Mouse (Mus musculus) cerebellum, adult 18-20 months (tissue): Measurements from ENCODE around the gene Hoxa3.

ENCODE experiments used
- DNase-seq, 2 experiments: peaks; one replicate each; pipeline ENCODE4 v3.0.0; 2021

The Hoxa3 gene

DNA sequence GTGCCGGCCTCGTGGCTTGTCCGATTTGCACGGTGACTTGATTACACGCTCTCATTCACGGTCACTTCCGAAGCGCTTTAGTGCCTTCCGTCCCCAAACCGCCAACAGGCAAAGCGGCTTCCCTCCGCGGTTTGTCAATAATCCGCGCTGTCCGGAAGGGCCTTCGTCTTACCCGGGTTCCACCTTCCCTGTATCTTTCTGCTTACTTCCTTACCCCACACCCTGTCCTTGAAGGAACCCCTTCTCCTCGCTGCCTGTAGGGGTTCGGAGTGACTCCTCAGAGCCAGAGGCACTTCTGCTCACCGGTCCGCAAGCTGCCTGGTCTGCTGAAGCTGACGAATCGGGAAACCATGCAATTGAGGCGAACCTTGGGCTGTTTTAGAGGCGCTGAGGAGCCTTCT is 33.3 kb upstream of the Hoxa3 start:
- DNase-seq, result no peak

DNA sequence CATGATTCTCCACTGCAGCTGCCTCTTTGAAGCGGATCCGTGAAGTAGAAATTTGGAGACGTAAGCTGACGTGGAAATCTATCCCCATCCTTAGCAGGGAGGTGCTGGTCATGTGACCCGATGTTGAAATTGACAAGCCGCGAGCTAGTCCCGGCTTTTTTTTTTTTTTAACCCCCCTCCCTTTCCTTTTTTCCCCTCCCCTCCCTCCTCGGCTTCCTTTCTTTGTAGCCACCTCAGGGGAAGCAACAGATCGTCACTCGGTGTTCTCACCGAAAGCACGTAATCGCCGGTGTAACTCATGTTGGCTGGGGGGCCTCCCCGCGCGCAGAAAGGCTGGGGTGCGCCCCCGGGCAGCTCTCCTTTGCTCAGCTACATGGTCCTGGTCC is 32.6 kb upstream of the Hoxa3 start, which contains the start of gene Hoxa11:
TSS of gene Hoxa11 (minus strand) at position 54 of the 386 bp plus-strand sequence.
- no peak for DNase-seq

DNA sequence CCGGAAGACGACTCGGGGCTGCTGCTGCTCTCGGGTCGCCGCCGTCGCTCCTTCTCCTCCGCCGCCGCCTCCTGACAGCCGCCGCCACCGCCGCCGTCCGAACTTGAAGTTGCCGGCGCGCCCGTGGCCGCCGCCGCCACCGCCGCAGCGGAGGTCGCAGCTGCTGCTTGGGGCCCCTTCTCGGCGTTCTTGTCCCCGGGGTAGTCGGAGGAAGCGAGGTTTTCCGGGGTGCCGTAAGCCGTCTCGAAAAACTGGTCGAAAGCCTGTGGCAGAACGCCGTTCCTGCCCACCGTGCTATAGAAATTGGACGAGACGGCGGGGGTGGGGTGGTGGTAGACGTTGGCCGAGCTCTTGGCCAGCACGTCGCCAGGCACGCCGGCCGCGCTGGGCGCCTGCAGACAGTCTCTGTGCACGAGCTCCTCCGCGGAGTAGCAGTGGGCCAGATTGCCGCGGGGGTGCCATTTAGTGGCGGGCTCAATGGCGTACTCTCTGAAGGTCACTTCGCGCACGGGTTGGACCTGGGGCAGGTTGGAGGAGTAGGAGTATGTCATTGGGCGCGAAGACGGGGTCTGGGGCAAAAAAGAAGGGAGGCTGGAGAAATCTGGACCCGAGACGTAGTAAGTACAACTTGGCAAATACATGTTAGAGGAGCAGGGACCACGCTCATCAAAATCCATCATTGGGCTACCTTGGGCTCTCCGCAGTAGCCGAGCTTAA is 32.1 kb upstream of the Hoxa3 start:
- no peak for DNase-seq

DNA sequence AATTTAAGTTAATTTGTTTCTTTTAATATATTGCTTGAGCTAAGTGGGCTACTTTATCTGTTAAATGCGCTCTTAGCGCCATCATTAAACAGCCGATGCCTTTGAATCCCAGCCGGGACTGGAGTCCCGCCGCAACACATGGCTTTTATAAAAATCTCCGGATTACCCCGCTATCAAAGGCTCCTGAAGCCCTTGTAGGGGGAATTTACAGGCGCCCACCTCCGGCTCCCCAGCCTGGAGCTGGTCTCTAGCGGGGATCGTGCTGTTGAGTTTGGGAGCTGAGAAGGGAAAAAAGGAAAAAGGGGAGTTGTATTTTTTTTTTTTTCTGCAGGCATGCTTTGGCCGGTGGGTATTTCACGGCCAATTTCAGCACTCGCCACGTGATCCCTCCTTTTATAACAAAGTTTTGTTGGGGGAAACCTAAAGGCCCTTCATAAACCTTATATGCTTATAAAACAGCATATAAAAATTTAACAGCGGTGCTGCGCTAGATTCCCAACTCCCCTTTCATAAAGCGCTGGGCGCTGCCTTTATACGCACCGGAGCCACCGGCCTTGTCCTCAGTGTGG is 31.4 kb upstream of the Hoxa3 start:
- no peak for DNase-seq

DNA sequence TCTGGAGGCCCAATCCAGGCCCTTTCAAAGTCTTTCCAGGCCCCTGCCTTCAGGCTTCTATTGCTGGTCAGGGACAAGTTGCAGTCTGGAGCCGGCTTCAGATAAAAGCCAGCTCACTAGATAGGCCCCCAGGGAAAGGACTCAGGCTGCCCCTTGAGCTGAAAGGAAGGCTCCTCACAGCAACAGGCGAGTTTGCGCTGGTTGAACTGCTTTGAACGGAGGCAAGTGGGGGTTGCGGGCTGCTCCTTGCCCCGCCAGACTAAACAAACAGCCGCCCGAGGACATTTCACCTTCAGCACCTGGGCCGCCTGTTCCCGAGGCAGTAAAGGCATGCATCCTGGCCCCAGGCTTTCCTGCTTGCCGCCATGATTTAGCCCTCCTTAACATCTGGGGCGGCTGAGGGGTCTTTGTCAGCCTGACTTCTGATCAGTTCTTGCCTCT is 30.6 kb upstream of the Hoxa3 start:
- no peak for DNase-seq

- DNase-seq, result no peak
Observed at GRCm38 (mm10) chr6:52242801-52243332, 29.7 kb upstream of the Hoxa3 start.

- no peak for DNase-seq
Observed at GRCm38 (mm10) chr6:52241001-52241621, 28.0 kb upstream of the Hoxa3 start.

- DNase-seq, result peak in 1 of 2 experiments; percentile 21
Observed at GRCm38 (mm10) chr6:52240389-52241000, 27.4 kb upstream of the Hoxa3 start, which contains the start of gene Hoxa10. Gene Hoxa10, minus strand, starts transcription at chr6:52240854.

GRCm38 (mm10) chr6:52239625-52240388 is 26.7 kb upstream of the Hoxa3 start:
- no peak for DNase-seq

- DNase-seq, result no peak
Observed at GRCm38 (mm10) chr6:52238976-52239375, 25.8 kb upstream of the Hoxa3 start.

DNA sequence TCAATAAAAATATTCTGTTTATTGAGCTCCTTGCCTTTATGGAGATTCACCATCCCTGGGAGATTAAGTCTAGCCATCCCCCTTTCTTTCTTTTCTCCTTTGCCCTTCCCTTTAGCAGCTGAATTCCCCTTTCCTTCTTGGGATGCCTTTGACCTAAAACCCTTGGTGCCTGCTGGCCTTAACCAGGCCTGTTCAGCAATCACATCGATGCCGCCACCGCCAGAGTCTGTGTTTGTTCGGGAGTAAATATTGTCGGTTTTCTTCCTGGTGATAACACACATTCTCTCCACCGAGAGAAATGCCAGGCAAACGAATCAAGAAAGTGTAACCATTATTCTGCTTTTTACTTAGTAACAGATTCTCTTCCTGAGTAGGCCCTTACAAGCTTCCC is 25.0 kb upstream of the Hoxa3 start:
- DNase-seq, result no peak

DNA sequence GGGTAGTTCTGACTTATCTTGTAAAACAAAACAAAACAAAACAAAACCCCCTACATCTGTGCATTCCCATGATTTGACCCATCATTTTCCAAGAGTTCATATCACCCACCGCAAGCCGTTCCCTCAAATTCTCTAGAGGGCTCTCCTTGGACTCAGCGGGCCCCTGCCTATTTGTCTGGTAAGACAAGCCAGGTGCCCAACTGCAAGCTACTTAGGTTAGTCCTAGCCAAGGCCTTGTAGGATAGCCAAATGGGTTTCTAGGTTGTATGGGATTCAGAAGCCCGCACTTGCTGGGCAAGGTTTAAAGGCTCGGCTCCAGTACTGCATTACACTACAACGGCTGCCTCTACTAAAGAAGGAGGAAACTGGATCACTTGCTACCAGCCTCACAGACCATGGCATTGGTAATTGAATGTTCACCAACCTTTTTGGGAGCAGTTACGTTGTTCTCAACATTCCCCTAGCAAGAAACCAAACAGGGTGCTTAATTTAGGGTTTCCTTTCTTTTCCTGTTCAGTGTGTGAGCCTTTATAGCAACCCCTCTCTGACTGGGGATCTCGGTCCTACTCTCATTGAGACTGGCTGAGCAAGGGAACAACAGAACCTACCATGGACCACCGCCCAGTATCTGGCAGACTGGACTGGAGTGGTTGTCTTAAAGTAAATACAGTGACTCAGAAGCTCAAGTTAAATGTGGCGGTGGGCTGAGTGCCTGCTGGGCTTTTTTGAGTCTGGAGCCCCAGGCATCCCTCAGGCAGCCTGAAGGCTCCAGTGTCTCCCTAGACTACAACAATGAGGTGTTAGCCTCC is 24.4 kb upstream of the Hoxa3 start:
- no peak for DNase-seq

DNA sequence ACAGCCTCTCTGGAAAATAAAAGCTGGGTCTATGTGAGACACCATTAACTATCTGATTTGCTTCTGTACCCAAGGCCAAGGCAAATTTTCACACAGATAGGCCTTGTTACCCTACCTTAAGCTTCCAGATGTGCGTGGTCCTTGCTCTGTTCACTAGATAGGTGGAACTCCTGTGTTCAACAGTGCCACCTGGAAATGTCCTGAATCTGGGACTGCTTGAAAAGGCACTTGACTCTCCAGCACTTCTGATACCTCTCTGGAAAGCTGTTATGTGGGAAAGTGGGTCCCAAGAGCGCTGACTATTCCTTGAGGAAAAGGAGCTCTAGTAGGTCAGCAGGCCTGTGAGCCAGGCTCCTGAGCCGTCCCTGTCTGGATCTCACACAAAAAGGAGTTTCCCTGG is 23.7 kb upstream of the Hoxa3 start:
- DNase-seq, result no peak

DNA sequence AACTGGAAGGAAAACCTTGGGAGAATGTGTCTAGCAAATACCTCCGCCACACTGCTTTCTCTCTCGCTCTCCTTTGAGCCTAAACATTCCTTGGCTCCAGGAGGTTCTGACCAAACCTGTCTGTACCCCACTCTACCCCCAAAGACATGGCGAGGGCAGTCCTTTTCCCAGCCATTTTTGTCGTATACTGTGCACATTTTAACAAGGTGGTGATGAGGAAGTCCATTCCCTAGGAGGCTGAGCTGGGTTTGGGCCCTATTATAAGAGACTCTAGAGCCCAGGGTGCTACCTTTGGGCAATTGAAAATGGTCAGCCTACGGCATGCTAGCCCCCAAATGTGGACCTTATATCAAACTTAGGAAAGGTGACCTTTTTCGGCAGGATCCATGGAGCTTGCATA is 22.7 kb upstream of the Hoxa3 start:
- DNase-seq, result no peak

DNA sequence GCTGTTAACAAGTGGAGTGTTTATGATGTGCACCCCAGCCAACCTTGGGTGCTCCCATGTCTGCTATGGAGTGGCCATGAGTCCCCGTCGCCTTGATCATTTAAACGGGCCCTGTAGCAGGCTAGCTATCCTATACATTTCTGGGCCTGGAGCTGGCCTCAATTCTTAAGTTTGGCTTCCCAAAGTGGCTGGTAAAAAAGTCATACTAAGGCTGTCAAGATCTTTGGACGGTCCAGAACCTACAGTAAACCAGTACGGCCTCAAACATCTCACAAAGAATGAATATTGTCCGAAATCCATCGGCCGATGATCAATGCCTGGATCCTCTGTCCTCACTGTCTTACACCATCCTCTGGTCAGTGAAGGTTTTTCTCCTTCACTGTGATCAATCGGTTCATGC is 22.1 kb upstream of the Hoxa3 start:
- DNase-seq, result no peak

DNA sequence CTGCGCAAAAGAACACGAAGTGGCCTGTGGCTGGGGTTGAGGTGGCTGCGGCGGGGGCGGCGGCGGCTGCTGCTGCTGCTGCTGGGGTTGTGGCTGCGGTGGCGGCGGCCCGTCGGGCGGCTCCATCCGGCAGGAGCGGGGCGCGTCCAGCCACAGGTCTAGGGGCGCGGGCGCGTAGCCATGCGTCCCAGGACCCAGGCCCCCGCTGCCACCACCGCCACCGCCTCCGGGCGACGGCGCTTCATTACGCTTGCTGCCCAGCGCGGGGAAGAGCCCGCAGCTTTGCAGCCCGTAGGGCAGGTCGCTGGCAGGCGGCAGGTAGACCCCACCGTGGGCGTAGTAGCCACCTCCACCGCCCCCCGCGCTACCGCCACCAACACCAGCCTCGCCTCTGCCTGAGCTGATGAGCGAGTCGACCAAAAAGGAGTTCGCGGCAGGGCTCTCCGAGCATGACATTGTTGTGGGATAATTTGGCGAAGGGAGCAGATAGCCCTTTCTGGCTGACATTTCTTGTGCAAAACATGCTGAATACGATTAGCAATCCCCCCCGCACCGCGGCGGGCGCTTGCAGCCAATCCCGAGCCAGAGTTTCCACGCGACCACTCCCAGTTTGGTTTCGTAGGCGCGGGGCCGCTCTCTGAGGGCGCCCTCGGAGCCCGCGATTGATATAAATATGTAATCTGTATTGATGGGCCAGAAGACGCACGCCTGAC is 21.4 kb upstream of the Hoxa3 start:
- DNase-seq, result no peak

DNA sequence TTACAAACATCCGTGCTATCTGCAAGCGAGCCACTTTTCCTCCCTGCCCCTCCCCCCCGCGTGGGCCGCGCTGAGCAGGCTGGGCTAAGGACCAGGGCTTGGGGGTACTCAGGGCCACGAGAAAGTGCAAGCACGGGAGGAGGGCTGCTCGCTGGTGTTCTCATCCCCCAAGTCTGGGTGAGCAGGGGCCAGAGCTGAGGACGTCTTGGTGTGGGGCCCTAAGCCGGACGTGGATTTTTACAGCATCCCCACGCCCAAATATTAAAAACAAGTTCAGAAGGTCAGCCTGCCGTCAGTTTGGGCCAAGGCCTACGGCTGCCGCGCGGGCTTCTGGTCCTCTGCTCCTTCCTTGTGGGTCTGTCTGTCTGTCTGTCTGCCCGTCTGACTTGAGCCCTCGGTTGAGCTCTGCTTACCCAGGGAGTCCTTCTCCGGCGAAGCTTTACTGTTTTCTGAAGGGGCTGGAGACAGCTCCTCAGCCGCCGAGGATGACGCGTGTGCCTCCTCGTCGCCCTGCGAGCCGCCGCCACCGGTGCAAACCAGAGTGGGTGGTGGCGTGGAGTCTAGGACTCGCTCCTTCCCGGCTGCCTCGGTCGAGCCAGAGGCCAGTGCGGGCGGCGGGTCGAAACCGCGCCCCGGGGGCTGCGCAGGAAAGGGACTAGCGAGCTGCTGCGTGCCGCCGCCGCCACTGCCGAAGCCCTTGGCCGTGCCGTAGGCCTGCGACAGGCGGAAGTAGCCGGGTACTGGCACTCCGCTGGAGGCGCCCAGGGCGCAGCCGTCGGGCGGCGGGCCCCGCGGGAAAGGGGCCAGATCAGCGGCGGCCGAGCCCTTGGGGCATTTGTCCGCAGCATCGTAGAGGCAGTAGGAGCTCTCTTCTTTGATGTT is 20.7 kb upstream of the Hoxa3 start:
- DNase-seq, result no peak

- no peak for DNase-seq
Observed at GRCm38 (mm10) chr6:52232984-52233545, 19.9 kb upstream of the Hoxa3 start.

GRCm38 (mm10) chr6:52232568-52232965 is 19.4 kb upstream of the Hoxa3 start:
- DNase-seq, result no peak
